Mouse (Mus musculus): ENCODE results near the gene Nelfcd. TPM values are rescaled to one million over a fixed set of nuclear protein-coding genes. Genes with fewer than 3 reads are reported as not detected.

Nelfcd gene
- polyA plus RNA-seq, 1 experiment from 2014 or later = 153 TPM

- H3K27me3 ChIP-seq = no peaks in the 10 kb centered on the region
- peaks cover 15% of the 10 kb centered on the region for H3K4me1 ChIP-seq
- peak overlapping the region; percentile 75 for H3K9ac ChIP-seq
- WGBS = 46% methylated on average over 10 of the region's 10 CpGs
- 0 out of 2 replicates have a peak overlapping the region, but pooled peaks have one; percentile 56 for H3K27ac ChIP-seq
- peak overlapping the region; percentile 94 for H3K4me2 ChIP-seq
- H3K4me3 ChIP-seq (replicated peaks) = peak overlapping the region; percentile 81
- H3K36me3 ChIP-seq (replicated peaks) = peaks cover 45% of the 10 kb centered on the region
- no peaks in the 10 kb centered on the region for H3K9me3 ChIP-seq
- peak; percentile 33 for ATAC-seq (ENCODE audit: low FRiP score)
These were observed 47.8 kb downstream of the Nelfcd start for GRCm38 (mm10) chr2:174463370-174463769.

GRCm38 (mm10) chr2:174463789-174464523, 48.4 kb downstream of the Nelfcd start, which contains the start of gene Atp5e:
Gene Atp5e (minus strand): TSS chr2:174464105.
- Histone ChIP-seq H3K4me3 (replicated peaks) (peak within 1 kb of the TSS; percentile 81), H3K9ac (peak within 1 kb of the TSS; percentile 75), H3K9me3 (no peaks in the 10 kb centered on the region), H3K4me2 (peak within 1 kb of the TSS; percentile 94), H3K27ac (peak within 1 kb of the TSS; percentile 56; the same call in 1 of the 2 replicates), H3K36me3 (replicated peaks) (peaks cover 49% of the 10 kb centered on the region), H3K27me3 (no peaks in the 10 kb centered on the region), H3K4me1 (peaks cover 15% of the 10 kb centered on the region)
- peak; percentile 100 for ATAC-seq (ENCODE audit: low FRiP score)
- WGBS = 2% methylated on average over 48 of the region's 48 CpGs

GRCm38 (mm10) chr2:174470333-174470732, 54.7 kb downstream of the Nelfcd start:
- no peak overlapping the region for H3K9ac ChIP-seq
- peaks cover 31% of the 10 kb centered on the region for H3K36me3 ChIP-seq (replicated peaks)
- H3K9me3 ChIP-seq = no peaks in the 10 kb centered on the region
- no peak for ATAC-seq (ENCODE audit: low FRiP score)
- 92% methylated on average over 4 of the region's 4 CpGs for whole genome bisulfite sequencing
- H3K4me2 ChIP-seq = no peak overlapping the region
- H3K4me1 ChIP-seq = peaks cover 15% of the 10 kb centered on the region
- no peaks in the 10 kb centered on the region for H3K27me3 ChIP-seq
- H3K4me3 ChIP-seq (replicated peaks) = no peak overlapping the region
- H3K27ac ChIP-seq = no peak overlapping the region

DNA sequence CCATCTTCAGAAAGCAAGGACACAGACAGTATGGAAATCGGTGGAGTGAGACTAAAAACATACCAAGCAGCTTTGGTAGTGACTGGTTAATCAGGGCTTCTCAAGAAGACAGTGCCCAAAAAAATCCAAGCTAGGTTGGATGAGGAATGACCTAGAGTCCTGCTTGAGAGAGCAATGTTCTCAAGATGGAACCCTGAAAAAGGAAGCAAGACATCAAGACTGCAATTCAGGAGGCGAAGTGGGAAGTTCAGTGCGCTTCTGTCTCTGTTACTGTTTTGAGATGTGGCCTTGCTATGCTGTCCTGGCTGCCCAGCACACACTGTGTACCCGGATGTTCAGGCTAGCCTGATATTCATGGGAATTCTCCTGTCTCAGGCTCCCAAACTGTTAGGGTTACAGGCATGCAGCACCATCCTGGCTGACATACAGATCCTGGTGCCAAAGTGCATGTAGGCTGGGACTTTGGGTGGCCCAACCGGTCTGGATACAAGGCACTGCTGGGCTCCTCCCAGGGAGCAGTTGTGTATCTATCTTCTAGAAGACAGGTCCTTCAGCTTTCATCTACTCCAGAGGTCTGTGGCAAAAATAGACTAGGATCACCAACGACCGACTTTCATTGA, 55.3 kb downstream of the Nelfcd start:
- H3K9me3 ChIP-seq = no peaks in the 10 kb centered on the region
- no peaks in the 10 kb centered on the region for H3K27me3 ChIP-seq
- no peak overlapping the region for H3K27ac ChIP-seq
- H3K4me1 ChIP-seq = peaks cover 15% of the 10 kb centered on the region
- WGBS = 98% methylated on average over 7 of the region's 7 CpGs
- ATAC-seq (ENCODE audit: low FRiP score) = no peak
- H3K9ac ChIP-seq = no peak overlapping the region
- peaks cover 26% of the 10 kb centered on the region for H3K36me3 ChIP-seq (replicated peaks)
- H3K4me3 ChIP-seq (replicated peaks) = no peak overlapping the region
- H3K4me2 ChIP-seq = no peak overlapping the region

DNA sequence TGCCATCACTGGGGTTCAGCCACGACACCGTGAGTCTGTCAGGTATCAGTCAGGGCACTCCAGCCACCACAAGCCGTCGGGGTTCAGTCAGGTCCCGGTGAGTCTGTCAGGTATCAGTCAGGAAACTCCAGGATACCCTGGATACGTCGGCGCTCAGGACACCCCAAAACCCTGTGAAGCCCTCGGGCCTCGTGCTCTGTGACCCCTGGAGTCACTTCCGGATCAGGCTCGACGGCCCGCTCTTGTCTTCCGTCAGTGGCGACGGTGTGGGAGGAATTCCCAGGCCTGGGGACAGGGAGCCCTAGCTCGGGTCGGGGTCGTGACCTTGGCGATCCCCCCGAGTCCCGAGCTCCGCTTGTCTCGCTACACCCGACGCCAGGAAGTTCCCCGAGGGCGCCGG, 56.8 kb downstream of the Nelfcd start:
- H3K27me3 ChIP-seq = no peaks in the 10 kb centered on the region

GRCm38 (mm10) chr2:174472818-174473549, 57.4 kb downstream of the Nelfcd start, which contains the start of gene Prelid3b:
Gene Prelid3b (minus strand): TSS chr2:174473081.
- Histone ChIP-seq H3K4me2 (peak within 1 kb of the TSS; percentile 75), H3K4me1 (peaks cover 15% of the 10 kb centered on the region), H3K36me3 (replicated peaks) (peaks cover 12% of the 10 kb centered on the region), H3K27ac (peak within 1 kb of the TSS; percentile 79), H3K9me3 (no peaks in the 10 kb centered on the region), H3K9ac (peak within 1 kb of the TSS; percentile 75), H3K4me3 (replicated peaks) (peak within 1 kb of the TSS; percentile 70), H3K27me3 (no peaks in the 10 kb centered on the region)
- ATAC-seq (ENCODE audit: low FRiP score) = peak; percentile 99
- 2% methylated on average over 53 of the region's 53 CpGs for WGBS

More for the DNA sequence above, 56.8 kb downstream of the Nelfcd start:
- ATAC-seq (ENCODE audit: low FRiP score) = no peak; the same call in 1 of the 2 replicates
- peaks cover 13% of the 10 kb centered on the region for H3K36me3 ChIP-seq (replicated peaks)
- 9% methylated on average over 30 of the region's 30 CpGs for WGBS
- H3K4me3 ChIP-seq (replicated peaks) = peak overlapping the region; percentile 70
- H3K4me1 ChIP-seq = peaks cover 15% of the 10 kb centered on the region
- H3K27ac ChIP-seq = peak overlapping the region; percentile 79
- peak overlapping the region; percentile 75 for H3K9ac ChIP-seq
- H3K9me3 ChIP-seq = no peaks in the 10 kb centered on the region
- peak overlapping the region; percentile 75 for H3K4me2 ChIP-seq

- WGBS = 81% methylated on average over 5 of the region's 5 CpGs
- Histone ChIP-seq H3K4me2 (peak overlapping the region; percentile 75), H3K36me3 (replicated peaks) (peaks cover 8% of the 10 kb centered on the region), H3K27ac (peak overlapping the region; percentile 79; the same call in 1 of the 2 replicates), H3K9ac (peak overlapping the region; percentile 75), H3K4me1 (peaks cover 15% of the 10 kb centered on the region), H3K9me3 (no peaks in the 10 kb centered on the region), H3K4me3 (replicated peaks) (peak overlapping the region; percentile 70), H3K27me3 (no peaks in the 10 kb centered on the region)
- ATAC-seq (ENCODE audit: low FRiP score) = no peak; the same call in 1 of the 2 replicates
These were observed 57.9 kb downstream of the Nelfcd start for GRCm38 (mm10) chr2:174473550-174473927.

Other genes with a start within 250 kb of the Nelfcd start
- 1,283 and 1,309 TPM in 2 replicates for gene Gnas, start 131.5 kb upstream of the Nelfcd start, polyA plus RNA-seq (2016; fragmentation: Nextera tagmentation; extraction: Ambion mirVana)
- gene Gm20721, start 69.1 kb upstream of the Nelfcd start, polyA plus RNA-seq (2016; fragmentation: Nextera tagmentation; extraction: Ambion mirVana) = 7.1 and 7.5 TPM in 2 replicates
- 63.5 and 66.0 TPM in 2 replicates for gene Ctsz, start 23.2 kb downstream of the Nelfcd start, polyA plus RNA-seq (2016; fragmentation: Nextera tagmentation; extraction: Ambion mirVana)
- 2.2 and 3.0 TPM in 2 replicates for gene Tubb1, start 34.9 kb downstream of the Nelfcd start, polyA plus RNA-seq (2016; fragmentation: Nextera tagmentation; extraction: Ambion mirVana)
- gene Atp5e, start 48.3 kb downstream of the Nelfcd start, polyA plus RNA-seq (2016; fragmentation: Nextera tagmentation; extraction: Ambion mirVana) = 735 and 766 TPM in 2 replicates
- gene Prelid3b, start 57.3 kb downstream of the Nelfcd start, polyA plus RNA-seq (2016; fragmentation: Nextera tagmentation; extraction: Ambion mirVana) = 114 TPM in 2 replicates
- gene Zfp831, start 227.7 kb downstream of the Nelfcd start, polyA plus RNA-seq (2016; fragmentation: Nextera tagmentation; extraction: Ambion mirVana) = not detected in 2 replicates